Mouse (Mus musculus) lung, adult 2 months (tissue): ENCODE results near the gene Fam187b.

Source experiments
- CTCF ChIP-seq: fragments of 200-500 bp; IDR thresholded peaks from 2 replicates; pipeline ENCODE4 v1.5.1; 2011; ENCODE audit warnings: mild to moderate bottlenecking, low read length, control low read depth; ENCODE audit not compliant: insufficient read depth
- POLR2A ChIP-seq: fragments of 200-500 bp; IDR thresholded peaks from 2 replicates; pipeline ENCODE4 v1.6.1; 2011; ENCODE audit warnings: low read depth, mild to moderate bottlenecking, control low read depth, low read length, borderline replicate concordance; ENCODE audit errors: extremely low read depth

DNA sequence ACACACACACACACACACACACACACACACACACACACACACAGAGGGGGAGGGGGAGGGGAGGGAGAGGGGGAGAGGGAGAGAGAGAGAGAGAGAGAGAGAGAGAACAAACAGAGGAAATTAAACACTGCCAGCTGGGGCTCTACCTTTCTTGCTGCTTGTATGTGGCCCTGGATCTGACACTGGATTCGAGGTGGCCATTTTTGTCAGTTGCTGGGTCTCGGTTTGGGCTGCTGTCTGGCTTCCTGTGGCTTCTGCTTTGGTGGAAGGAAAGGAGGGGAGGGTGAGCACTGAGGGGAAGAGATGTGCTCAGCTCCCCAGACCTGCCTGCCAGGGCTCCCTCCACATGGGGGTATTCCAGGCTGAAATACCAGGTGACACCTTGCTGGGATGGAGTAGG, 64.1 kb downstream of the Fam187b start:
- TF ChIP-seq CTCF (no peak), POLR2A (no peak)
